Mouse (Mus musculus) heart, postnatal 4 days (tissue): ENCODE data around the gene Gm44596. TPM values are rescaled to one million over a fixed set of nuclear protein-coding genes. Genes with fewer than 3 reads are reported as not detected.
"Not testable (repeated sequence)": the region's sequence is repeated elsewhere in the genome, so short reads cannot be mapped to it uniquely, and the experiment has no call there.

Experiments used
- DNase-seq: peaks from one replicate; pipeline ENCODE4 v3.0.0; 2021
- total RNA-seq, 2 experiments: library from RNA; stranded (reverse); gene quantifications; 2 replicates each; pipeline ENCODE4 v1.2.3; 2021

The Gm44596 gene
- total RNA-seq, 2 experiments from 2014 or later: not detected

DNA sequence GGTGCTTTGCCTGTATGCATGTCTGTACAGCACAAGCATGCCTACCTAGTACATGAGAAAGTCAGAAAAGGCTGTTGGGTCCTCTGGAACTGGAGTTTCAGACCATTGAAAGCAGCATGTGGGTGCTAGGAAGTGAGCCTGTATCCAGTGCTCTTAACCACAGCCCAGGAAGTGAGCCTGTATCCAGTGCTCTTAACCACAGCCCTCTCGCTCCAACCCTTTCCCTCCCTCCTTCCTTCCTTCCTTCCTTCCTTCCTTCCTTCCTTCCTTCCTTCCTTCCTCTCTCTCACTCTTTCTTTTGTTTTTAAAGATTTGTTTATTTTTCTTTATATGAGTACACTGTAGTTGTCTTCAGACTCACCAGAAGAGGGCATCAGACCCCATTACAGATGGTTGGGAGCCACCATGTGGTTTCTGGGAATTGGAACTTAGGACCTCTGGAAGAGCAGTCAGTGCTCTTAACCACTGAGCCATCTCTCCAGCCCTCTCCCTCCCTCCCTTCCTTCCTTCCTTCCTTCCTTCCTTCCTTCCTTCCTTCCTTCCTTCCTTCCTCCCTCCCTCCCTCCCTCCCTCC lies 5.4 kb downstream of the Gm44596 start:
- not testable (repeated sequence) for DNase-seq

- no peak for DNase-seq
These were observed 6.0 kb downstream of the Gm44596 start for GRCm38 (mm10) chr6:128381254-128381653.

- DNase-seq: no peak
These were observed 8.4 kb downstream of the Gm44596 start for GRCm38 (mm10) chr6:128383752-128384151.

- no peak for DNase-seq
These were observed 9.7 kb downstream of the Gm44596 start for GRCm38 (mm10) chr6:128385026-128385425.

GRCm38 (mm10) chr6:128389185-128389584 lies 13.9 kb downstream of the Gm44596 start:
- DNase-seq: no peak

DNA sequence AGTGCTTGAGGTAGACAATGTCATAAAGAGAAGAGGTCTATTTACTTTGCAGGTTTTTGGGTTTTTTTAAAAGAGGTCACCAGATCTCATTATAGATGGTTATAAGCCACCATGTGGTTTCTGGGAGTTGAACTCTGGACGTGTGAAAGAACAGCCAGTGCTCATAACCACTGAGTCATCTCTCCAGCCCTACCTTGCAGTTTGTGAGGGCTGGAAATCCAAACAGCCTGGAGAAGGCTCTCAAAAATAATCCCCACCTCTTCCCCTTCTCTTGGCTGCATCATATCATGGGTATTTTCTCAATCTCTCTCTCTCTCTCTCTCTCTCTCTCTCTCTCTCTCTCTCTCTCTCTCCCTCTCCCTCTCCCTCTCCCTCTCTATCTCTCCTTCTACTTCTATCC lies 15.4 kb downstream of the Gm44596 start:
- DNase-seq: no peak

DNA sequence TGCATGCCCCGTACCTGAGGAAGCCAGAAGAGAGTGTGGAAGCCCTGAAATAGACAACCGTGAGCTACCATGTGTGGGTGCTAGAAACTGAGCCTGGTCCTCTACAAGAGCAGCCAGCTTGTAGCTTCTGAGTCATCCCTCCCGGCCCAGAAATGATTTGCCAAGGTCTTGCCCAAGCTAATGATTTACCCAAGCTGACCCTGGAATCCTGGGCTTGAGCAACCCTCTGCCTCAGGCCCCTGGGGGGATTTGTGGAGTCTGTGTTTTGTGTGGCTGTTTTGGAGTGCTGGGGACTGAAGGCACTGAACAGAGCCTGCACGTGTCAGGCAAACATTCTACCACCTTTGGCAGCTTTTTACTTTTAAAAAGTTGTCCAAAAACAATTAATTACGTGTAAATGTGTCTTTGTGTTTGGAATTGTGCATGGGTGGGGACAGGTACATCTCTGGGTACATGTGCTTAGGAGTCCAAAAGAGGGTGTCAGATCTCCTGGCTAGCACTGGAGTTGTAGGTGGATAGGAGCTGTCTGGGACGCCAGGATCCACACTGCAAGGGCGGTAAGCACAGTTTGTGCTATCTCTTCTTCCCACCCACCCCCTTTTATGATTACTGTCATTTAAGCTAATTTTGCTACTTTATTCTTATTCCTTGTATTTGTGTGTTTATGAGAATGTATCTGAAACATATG lies 22.4 kb downstream of the Gm44596 start:
- DNase-seq: no peak

DNA sequence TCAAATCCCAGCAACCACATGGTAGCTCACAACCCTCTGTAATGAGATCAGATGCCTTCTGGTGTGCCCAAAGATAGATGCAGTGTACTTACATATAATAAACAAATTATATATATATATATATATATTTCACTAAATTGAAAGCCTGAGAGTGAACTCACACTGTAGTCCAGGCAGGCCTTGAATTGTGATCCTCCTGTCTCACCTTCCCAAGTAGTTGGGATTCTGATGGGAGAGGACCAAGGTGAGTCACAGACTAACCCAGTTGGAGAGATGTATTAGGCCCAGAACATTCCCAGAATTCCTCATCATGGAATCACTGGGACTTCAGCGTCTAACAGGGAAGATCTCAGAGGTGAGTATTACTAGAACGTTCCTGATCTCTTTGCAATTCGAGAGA lies 23.7 kb downstream of the Gm44596 start, which contains the start of gene Nrip2:
Gene Nrip2, plus strand, starts transcription at position 301 of the 400 bp plus-strand sequence.
- DNase-seq: no peak

DNA sequence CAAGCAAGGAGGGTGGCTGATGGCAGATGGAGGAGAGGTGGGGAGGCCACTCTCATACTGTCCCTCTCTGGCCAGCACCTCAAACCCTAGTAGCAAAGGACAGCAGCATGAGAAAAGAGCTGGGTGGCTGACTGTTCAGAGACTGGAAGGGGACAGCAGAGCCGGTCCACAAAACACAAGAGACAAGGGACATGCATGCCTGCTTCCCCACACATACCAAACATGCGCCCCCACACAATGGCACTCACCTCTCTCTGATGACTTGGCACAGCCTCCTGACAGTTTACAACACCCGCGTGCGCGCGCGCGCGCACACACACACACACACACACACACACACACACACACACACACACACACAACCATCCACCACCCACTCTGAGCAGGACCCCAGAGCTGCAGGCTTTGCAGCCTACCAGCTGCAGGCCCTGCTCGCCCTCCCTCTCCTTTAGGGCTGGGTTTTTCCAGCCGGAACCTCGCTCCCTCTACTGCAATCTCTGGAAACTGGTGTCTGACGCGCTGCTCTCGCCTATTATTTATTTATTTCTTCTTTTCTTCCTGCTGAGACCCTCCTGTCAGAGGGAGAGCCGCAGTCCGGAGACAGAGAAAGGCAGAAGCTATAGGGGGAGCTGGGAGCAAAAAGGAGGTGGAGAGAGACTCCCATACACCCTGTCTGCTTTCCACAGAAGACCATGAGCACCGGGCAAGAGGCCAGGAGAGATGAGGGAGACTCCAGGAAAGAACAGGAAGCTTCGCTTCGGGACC lies 24.3 kb downstream of the Gm44596 start:
- peak; percentile 53 for DNase-seq

- peak; percentile 25 for DNase-seq
These were observed 29.4 kb downstream of the Gm44596 start for GRCm38 (mm10) chr6:128404708-128405107.

- no peak for DNase-seq
These were observed 33.3 kb downstream of the Gm44596 start for GRCm38 (mm10) chr6:128408544-128409125.

DNA sequence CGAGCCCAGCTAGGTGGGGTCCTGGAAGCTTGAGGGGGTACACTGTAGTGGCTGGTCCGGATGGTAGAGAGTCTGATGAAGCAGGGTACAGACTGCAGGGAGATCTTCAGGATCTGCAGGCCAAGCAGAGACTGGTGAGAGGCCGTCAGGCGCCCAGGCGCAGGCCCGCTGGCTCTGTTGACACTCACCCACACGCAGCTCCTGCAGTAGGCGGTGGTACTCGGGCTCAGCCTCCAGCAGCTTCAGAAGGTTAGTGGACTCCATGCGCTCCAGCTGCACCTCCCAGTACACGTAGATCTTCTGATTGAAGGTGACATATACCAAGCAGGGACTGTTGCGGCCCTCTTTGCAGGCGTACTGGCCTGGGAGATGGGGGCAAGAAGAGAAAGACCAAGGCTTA lies 35.0 kb downstream of the Gm44596 start:
- DNase-seq: no peak

- DNase-seq: peak; percentile 82
These were observed 35.8 kb downstream of the Gm44596 start for GRCm38 (mm10) chr6:128411115-128411514.

DNA sequence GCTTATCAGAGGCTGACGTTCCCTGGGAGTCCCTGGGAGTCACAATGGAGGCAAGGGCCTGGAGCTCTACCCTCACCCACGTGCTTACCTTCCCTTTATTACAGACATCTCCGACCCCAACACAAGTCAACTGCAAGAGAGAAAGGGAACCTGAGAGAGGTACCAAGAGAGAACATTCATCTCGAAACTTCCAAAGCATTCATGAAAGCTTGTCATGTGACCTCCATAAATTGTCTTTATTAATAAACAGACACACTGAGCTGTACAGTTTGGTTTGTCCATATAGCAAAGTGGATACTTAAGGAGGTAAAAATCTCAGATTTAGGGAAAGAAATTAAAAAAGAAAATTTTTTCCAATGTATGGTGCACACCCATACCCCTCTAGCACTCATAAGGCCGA lies 40.9 kb downstream of the Gm44596 start:
- no peak for DNase-seq

GRCm38 (mm10) chr6:128418076-128418475 lies 42.8 kb downstream of the Gm44596 start:
- no peak for DNase-seq

DNA sequence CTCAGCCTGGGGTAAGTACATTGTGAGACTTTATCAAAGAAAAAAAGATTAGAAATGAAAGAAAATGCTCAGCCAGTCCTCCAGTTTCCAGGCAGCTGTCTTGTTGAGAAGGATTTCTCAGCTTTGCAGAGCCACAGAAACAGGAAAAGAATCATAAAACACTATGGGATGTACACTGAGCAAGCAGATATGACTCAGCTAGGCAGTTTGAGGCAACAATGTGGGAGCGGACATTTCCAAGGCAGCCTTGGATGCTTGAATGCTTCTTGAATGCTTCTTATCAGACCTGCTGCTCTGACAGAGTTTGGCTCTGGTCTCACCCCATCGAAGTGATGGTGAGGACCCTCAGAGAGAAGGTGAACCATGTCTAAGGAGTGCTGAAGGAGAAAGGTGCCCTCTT lies 45.7 kb downstream of the Gm44596 start:
- DNase-seq: no peak

DNA sequence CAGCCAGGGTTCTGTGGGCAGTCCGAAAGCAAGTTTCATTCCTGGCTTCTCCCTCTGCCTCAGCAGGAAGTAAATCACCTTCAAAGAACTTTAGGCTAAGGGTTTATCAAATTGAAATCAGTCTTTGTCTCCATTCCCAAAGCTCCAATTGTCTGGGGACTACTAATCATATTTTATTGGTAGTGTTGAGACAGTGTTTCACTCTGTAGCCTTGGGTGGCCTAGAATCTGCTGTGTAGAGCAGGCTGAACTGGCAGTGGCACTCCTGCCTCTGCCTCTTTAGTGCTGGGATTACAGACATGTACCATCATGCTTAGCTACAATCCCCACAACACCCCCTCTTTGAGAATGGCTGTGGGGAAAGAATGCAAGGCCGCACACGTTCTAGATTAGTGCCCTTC lies 46.2 kb downstream of the Gm44596 start:
- no peak for DNase-seq

GRCm38 (mm10) chr6:128423496-128424268 lies 48.4 kb downstream of the Gm44596 start:
- no peak for DNase-seq

DNA sequence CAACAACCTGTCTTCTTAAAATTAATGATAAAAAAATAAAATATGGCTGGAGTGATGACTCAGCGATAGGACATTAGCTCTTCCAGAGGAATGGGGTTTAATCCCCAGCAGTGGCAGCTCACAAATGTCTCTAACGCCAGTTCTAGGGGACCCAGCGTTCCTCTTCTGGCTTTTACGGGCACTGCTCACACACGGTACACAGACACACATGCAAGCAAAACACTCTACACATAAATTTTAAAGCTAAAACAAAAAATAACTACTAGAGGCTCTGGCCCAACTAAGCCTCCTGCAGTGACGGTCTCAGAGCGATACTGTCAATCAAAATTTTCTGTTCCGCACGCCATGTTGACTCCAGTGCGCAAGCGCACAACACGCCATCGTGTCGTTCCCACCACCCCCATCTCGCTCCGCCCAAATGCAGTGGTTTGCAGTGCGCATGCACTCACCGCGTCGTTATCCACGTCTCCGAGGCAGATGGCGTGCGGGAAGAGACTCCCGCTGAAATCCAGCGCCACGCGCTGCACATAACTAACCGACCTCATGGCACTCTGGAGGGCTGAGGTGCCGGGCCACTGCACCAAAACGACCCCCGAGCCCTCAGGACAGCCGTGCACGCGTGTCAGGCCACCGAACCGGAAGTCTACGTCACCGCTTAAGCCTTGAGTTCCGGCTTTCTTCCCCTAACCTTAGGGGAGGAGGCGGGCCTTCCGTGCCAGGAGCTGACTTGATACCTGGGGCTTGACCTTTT lies 49.1 kb downstream of the Gm44596 start, which contains the start of gene Itfg2:
Gene Itfg2, minus strand, starts transcription at position 663 of the 751 bp plus-strand sequence.
- peak; percentile 96 for DNase-seq

DNA sequence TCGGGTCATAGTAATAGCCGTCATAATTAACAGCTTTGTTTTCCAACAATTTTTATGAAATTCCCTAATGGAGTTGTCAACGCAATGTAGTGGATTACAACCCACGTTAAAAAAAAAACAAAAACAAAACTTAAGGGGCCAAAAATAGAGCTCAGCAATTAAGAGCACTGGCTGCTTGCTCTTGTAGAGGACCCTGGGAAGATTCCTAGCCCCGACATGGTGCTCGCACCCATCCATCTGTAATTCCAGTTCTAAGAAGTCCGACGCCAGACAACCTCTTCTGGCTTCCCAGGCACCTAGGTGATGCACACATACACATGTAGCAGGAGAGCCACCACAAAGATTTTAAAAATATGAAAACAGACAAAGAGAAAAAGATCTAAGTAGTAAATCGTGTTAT lies 49.7 kb downstream of the Gm44596 start:
- no peak for DNase-seq

- no peak for DNase-seq
These were observed 52.3 kb downstream of the Gm44596 start for GRCm38 (mm10) chr6:128427571-128427970.

GRCm38 (mm10) chr6:128429300-128429699 lies 54.0 kb downstream of the Gm44596 start:
- DNase-seq: no peak
